Mouse (Mus musculus) intestine, embryonic 14.5 days (tissue): Measurements from ENCODE around the gene Rflna. TPM values are rescaled to one million over a fixed set of nuclear protein-coding genes. Genes with fewer than 3 reads are reported as not detected.

Experiments used
- polyA plus RNA-seq: library from polyadenylated mRNA; unstranded; fragments of >200 nt; fragmentation: Nextera tagmentation; extraction: Ambion mirVana; gene quantifications from 2 replicates; pipeline ENCODE4 v1.2.1, GENCODE M21; 2014

Gene Rflna
- polyA plus RNA-seq, 1 experiment from 2014 or later: 3.0 TPM

Other genes with a start within 250 kb of the Rflna start
- 6.8 and 7.4 TPM in 2 replicates for gene Ccdc92, start 140.8 kb upstream of the Rflna start, polyA plus RNA-seq
- gene Zfp664, start 140.5 kb upstream of the Rflna start, polyA plus RNA-seq: 69.6 and 81.1 TPM in 2 replicates
- 26.1 and 27.5 TPM in 2 replicates for gene Ncor2, start 176.0 kb downstream of the Rflna start, polyA plus RNA-seq